Mouse (Mus musculus) brain, adult 10 weeks (tissue): ENCODE results near the gene Aplp1. TPM values are rescaled to one million over a fixed set of nuclear protein-coding genes. Genes with fewer than 3 reads are reported as not detected.

Experiments used
- polyA plus RNA-seq: library from polyadenylated mRNA; stranded (reverse); fragments of 350-450 nt; fragmentation: Illumina TruSeq; extraction: RNeasy Lipid Tissue Mini Kit (QIAGEN cat#74804); gene quantifications from one replicate; pipeline ENCODE4 v1.2.3, GENCODE M21; 2015; ENCODE audit warnings: low read depth, low replicate concordance

The Aplp1 gene
- polyA plus RNA-seq = 972 TPM

DNA sequence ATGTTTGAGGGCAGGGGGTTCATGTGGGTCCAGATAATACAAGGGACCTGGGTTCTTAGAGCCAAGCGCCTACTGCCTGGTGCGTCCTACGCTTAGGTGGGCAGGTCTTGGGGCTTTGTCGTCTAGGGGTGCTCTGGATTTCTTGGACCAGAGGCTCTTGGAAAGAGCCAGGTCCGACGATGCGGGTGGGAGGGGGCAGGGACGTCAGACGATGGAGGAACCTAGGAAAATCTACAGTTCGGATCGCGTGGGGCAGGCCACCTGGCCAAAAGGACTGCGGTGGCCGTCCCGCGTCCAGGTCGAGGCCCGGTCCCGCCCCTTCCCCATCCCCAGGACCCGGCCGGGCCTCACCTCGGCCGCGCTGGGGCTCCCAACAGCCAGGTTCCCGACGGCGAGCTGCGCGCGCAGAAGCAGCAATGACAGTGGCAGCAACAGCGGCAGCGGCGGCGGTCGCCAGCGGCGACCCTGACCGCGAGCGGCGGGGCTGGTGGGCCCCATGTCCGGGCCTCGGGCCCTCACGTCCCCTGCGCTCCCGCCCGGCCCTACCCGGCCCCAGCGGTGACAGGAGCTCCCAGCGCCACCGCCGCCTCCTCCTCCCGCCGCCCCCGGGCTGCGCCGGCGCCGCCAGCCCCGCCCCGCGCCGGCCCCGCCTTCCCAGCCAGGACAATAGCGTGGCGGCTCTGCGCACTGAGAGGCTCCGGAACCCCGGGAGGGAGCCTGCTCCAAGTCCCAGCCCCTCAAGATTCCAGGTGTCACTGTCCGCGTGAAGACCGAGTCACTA lies at the start of gene Aplp1:
Gene Aplp1, minus strand, starts transcription at position 565 of the 781 bp plus-strand sequence.

DNA sequence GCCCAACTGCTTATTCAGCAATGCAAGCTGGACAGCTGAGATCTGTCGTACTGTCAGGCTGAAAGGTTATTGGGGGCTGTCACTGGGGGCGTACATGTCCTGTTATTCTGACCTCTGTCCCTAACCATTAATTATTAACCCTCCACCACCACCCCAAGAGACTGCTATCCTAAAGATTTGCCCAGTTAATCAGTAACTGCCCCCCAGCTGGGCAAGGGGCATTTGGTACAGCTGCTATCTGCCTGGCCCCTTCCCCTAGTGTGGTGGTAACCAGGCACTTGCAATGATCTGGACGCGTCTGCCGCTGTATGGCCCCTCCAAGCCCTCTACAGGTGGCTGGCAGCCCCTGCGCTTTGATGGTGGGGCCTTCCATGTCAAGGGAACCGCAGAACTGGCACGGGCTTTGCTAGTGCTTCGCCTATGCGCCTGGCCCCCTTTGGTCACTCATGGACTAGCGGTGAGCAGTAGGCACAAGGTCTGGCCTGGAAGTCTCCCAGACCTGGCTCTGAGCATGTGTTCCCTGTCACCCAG lies 48.1 kb upstream of the Aplp1 start, which contains the start of gene Prodh2:
Gene Prodh2, plus strand, starts transcription at position 222 of the 531 bp plus-strand sequence.

DNA sequence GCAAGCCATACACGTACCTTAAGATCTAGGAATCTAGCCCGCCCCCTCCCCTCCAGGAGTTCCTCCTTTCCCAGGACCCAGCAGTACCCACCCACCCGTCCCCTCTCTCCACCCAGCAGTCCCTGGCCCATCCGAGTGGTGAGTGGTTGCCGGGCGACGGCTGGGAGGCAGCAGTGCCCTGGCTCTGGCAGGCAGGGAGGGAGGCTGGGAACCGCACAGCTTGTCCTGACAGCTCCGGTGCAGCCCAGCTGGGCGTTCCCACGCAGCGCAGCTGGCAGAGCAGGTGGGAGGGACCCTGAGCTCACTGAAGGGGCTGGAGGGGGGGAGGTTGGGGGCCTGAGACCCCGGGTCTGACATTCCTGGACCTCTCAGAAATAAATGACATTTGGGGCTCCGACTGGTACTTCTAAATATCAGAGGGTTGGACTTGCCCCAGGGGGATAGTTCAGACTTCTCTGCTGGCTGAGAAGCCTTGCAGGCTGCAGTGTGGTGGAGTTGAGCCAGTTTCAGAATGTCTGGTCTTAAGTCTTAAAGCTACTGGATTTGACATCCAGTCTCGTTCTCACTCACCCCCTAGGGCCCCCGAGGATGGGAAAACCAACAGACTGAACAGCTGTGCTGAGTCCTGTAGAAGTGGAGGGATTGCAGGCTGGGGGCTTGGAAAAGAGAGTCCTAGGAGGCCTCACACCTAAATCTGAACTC lies 12.4 kb upstream of the Aplp1 start, which contains the start of the genes Kirrel2 and Nphs1:
Gene Kirrel2, minus strand, starts transcription at position 62 of the 702 bp plus-strand sequence.
Gene Nphs1, plus strand, starts transcription at position 687 of the 702 bp plus-strand sequence.

GRCm38 (mm10) chr7:30421175-30421889 lies 24.0 kb downstream of the Aplp1 start, which contains the start of gene Nfkbid:
TSS of gene Nfkbid (plus strand) at chr7:30421732.

GRCm38 (mm10) chr7:30419561-30420499 lies 25.5 kb downstream of the Aplp1 start, which contains the start of gene Hcst:
TSS of gene Hcst (minus strand) at chr7:30419854.

GRCm38 (mm10) chr7:30413596-30413995 lies 31.7 kb downstream of the Aplp1 start, which contains the start of gene Tyrobp:
TSS of gene Tyrobp (plus strand) at chr7:30413760.

Other genes starting within 250 kb of the Aplp1 start
- gene Capns1, start 246.7 kb downstream of the Aplp1 start, polyA plus RNA-seq = 226 TPM
- 79.0 TPM for gene Polr2i, start 213.6 kb downstream of the Aplp1 start, polyA plus RNA-seq
- gene Tbcb, start 213.3 kb downstream of the Aplp1 start, polyA plus RNA-seq = 168 TPM
- gene Ovol3, start 209.8 kb downstream of the Aplp1 start, polyA plus RNA-seq = not detected
- not detected for gene Thap8, start 165.4 kb downstream of the Aplp1 start, polyA plus RNA-seq
- gene Wdr62, start 165.1 kb downstream of the Aplp1 start, polyA plus RNA-seq = 1.8 TPM
- 504 TPM for gene Clip3, start 153.8 kb downstream of the Aplp1 start, polyA plus RNA-seq
- gene Alkbh6, start 136.8 kb downstream of the Aplp1 start, polyA plus RNA-seq = 87.8 TPM
- 9.7 TPM for gene Syne4, start 130.7 kb downstream of the Aplp1 start, polyA plus RNA-seq
- gene E130208F15Rik, start 123.8 kb downstream of the Aplp1 start, polyA plus RNA-seq = 0.43 TPM
- gene Sdhaf1, start 121.6 kb downstream of the Aplp1 start, polyA plus RNA-seq = 11.2 TPM
- 13.9 TPM for gene Lrfn3, start 82.8 kb downstream of the Aplp1 start, polyA plus RNA-seq
- 90.8 TPM for gene Tyrobp, start 31.8 kb downstream of the Aplp1 start, polyA plus RNA-seq
- gene Hcst, start 25.7 kb downstream of the Aplp1 start, polyA plus RNA-seq = 1.6 TPM
- 2.7 TPM for gene Nfkbid, start 23.8 kb downstream of the Aplp1 start, polyA plus RNA-seq
- gene Kirrel2, start 12.2 kb upstream of the Aplp1 start, polyA plus RNA-seq = 9.7 TPM
- 1.9 TPM for gene Nphs1, start 12.8 kb upstream of the Aplp1 start, polyA plus RNA-seq
- gene Prodh2, start 48.1 kb upstream of the Aplp1 start, polyA plus RNA-seq = not detected
- gene Arhgap33, start 89.5 kb upstream of the Aplp1 start, polyA plus RNA-seq = 95.4 TPM
- gene Hspb6, start 106.6 kb upstream of the Aplp1 start, polyA plus RNA-seq = 7.9 TPM
- 4.5 TPM for gene Proser3, start 106.8 kb upstream of the Aplp1 start, polyA plus RNA-seq
- 51.4 TPM for gene Lin37, start 114.3 kb upstream of the Aplp1 start, polyA plus RNA-seq
- gene U2af1l4, start 117.8 kb upstream of the Aplp1 start, polyA plus RNA-seq = 85.7 TPM
- 6.7 TPM for gene Gm49396, start 117.8 kb upstream of the Aplp1 start, polyA plus RNA-seq
- gene Psenen, start 118.1 kb upstream of the Aplp1 start, polyA plus RNA-seq = 158 TPM
- 1.5 TPM for gene Igflr1, start 119.9 kb upstream of the Aplp1 start, polyA plus RNA-seq
- gene Kmt2b, start 143.2 kb upstream of the Aplp1 start, polyA plus RNA-seq = 25.9 TPM
- not detected for gene Zbtb32, start 153.4 kb upstream of the Aplp1 start, polyA plus RNA-seq
- 1.1 TPM for gene Upk1a, start 167.3 kb upstream of the Aplp1 start, polyA plus RNA-seq
- 1,546 TPM for gene Cox6b1, start 180.6 kb upstream of the Aplp1 start, polyA plus RNA-seq
- gene Etv2, start 190.3 kb upstream of the Aplp1 start, polyA plus RNA-seq = not detected
- 72.4 TPM for gene Rbm42, start 204.8 kb upstream of the Aplp1 start, polyA plus RNA-seq
- gene Haus5, start 219.5 kb upstream of the Aplp1 start, polyA plus RNA-seq = 6.4 TPM
- gene Pmis2, start 226.1 kb upstream of the Aplp1 start, polyA plus RNA-seq = not detected